Mouse (Mus musculus): ENCODE data around the gene Plbd2. TPM values are rescaled to one million over a fixed set of nuclear protein-coding genes. Genes with fewer than 3 reads are reported as not detected.

Gene Plbd2
- total RNA-seq, 2 experiments from 2014 or later: 62.6 to 66.0 TPM

GRCm38 (mm10) chr5:120437539-120437938 is 65.9 kb downstream of the Plbd2 start:
- Histone ChIP-seq H3K4me3 (no peak overlapping the region), H3K27ac (no peak overlapping the region)
- TF ChIP-seq CTCF (conservative IDR thresholded peaks at IDR 0.05): no peak
- no peak for DNase-seq (ENCODE audit: low spot score in 2 of 2)

GRCm38 (mm10) chr5:120436885-120437495 is 66.4 kb downstream of the Plbd2 start:
- TF ChIP-seq CTCF (conservative IDR thresholded peaks at IDR 0.05): no peak
- H3K4me3 ChIP-seq: no peak overlapping the region
- H3K27ac ChIP-seq: no peak overlapping the region
- DNase-seq (ENCODE audit: low spot score in 2 of 2): no peak

GRCm38 (mm10) chr5:120435731-120436501 is 67.5 kb downstream of the Plbd2 start:
- no peak for DNase-seq (ENCODE audit: low spot score in 2 of 2)
- no peak for TF ChIP-seq CTCF (conservative IDR thresholded peaks at IDR 0.05)
- H3K4me3 ChIP-seq: no peak overlapping the region
- H3K27ac ChIP-seq: no peak overlapping the region

GRCm38 (mm10) chr5:120435006-120435681 is 68.3 kb downstream of the Plbd2 start:
- no peak for TF ChIP-seq CTCF (conservative IDR thresholded peaks at IDR 0.05)
- no peak for DNase-seq (ENCODE audit: low spot score in 2 of 2)
- no peak overlapping the region for H3K4me3 ChIP-seq
- no peak overlapping the region for H3K27ac ChIP-seq

- no peak for DNase-seq (ENCODE audit: low spot score in 2 of 2)
- no peak overlapping the region for H3K27ac ChIP-seq
- no peak overlapping the region for H3K4me3 ChIP-seq
- TF ChIP-seq CTCF (conservative IDR thresholded peaks at IDR 0.05): no peak
Measured at GRCm38 (mm10) chr5:120434231-120434735, 69.1 kb downstream of the Plbd2 start.

Other genes with a start within 250 kb of the Plbd2 start
- gene Lhx5, start 71.9 kb downstream of the Plbd2 start, total RNA-seq (2021): under 1 TPM in 1 of 2 experiments, not detected in 1; 0.36 TPM
- gene Sdsl, start 30.8 kb downstream of the Plbd2 start, total RNA-seq (2021): 1 to 10 TPM; 7.9 to 8.5 TPM
- under 1 TPM in 1 of 2 experiments, not detected in 1; 0.31 TPM for gene Sds, start 27.1 kb downstream of the Plbd2 start, total RNA-seq (2021)
- gene Slc8b1, start 7.5 kb upstream of the Plbd2 start, total RNA-seq (2021): 10 to 100 TPM in 1 of 2 experiments, 1 to 10 TPM in 1; 8.7 to 12.1 TPM
- 10 to 100 TPM; 34.8 to 40.8 TPM for gene Tpcn1, start 85.0 kb upstream of the Plbd2 start, total RNA-seq (2021)
- 1 to 10 TPM in 1 of 2 experiments, under 1 TPM in 1; 1.00 to 1.2 TPM for gene Iqcd, start 85.4 kb upstream of the Plbd2 start, total RNA-seq (2021)
- 10 to 100 TPM; 23.7 to 28.0 TPM for gene Rita1, start 109.0 kb upstream of the Plbd2 start, total RNA-seq (2021)
- gene Ddx54, start 109.1 kb upstream of the Plbd2 start, total RNA-seq (2021): 10 to 100 TPM; 36.8 to 37.2 TPM
- under 1 TPM in 1 of 2 experiments, not detected in 1; 0.39 TPM for gene Cfap73, start 130.6 kb upstream of the Plbd2 start, total RNA-seq (2021)
- 10 to 100 TPM; 91.9 to 96.6 TPM for gene Rasal1, start 145.2 kb upstream of the Plbd2 start, total RNA-seq (2021)
- gene Dtx1, start 208.3 kb upstream of the Plbd2 start, total RNA-seq (2021): 10 to 100 TPM; 70.9 to 73.9 TPM
- not detected for gene Oas2, start 246.2 kb upstream of the Plbd2 start, total RNA-seq (2021)